Mouse (Mus musculus): ENCODE measurements around the gene Cct4.
A peak's percentile ranks its signal among the peaks of the same experiment; 100 is the strongest.

Gene Cct4

GRCm38 (mm10) chr11:23024169-23024568, 33.9 kb downstream of the Cct4 start:
- DNase-seq (ENCODE audit: extremely low spot score, low spot score) = no peak

GRCm38 (mm10) chr11:23028957-23029356, 38.6 kb downstream of the Cct4 start:
- no peak for DNase-seq (ENCODE audit: extremely low spot score, low spot score)

DNA sequence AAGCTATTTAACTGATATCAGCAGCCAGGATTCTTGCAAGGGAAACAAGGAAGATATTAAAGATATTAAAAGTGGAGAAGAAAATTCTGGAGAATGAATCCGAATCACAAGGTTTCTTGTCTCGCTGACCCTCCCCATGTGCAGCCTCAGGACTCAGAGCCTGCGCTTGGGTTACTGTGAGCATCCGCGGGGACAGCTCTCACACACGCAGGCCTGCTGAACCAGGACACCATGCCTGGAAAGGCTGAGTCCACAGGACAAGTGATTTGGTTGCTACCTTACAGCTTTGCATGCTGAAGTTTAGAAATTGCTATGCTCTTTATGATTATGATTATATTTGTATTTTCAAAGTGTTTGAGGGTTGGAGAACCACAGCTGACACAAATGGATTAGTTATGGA, 39.1 kb downstream of the Cct4 start:
- no peak for DNase-seq (ENCODE audit: extremely low spot score, low spot score)

DNA sequence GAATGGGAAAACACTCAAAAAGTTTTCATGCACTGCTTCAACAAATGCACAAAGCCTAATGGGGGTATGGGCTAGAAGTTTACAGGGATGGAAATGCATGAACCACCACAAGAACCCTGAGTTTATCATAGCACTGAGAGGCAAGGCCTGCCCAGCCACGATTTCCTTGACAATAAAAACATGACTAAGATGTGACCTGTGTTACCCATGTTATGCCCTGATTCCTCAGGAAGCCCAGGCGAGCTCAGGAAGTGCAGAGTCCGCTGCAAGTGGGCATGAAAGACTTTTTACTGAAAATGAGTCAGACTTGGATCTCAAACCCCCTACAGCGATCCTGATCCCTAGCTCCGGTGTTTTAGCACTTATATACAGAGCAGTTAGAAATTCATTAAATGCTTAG, 56.9 kb downstream of the Cct4 start:
- DNase-seq (ENCODE audit: extremely low spot score, low spot score) = no peak

- peak; percentile 14 for DNase-seq (ENCODE audit: extremely low spot score, low spot score)
Observed at GRCm38 (mm10) chr11:23047663-23048582, 57.6 kb downstream of the Cct4 start.

GRCm38 (mm10) chr11:23049642-23050041, 59.3 kb downstream of the Cct4 start:
- no peak for DNase-seq (ENCODE audit: extremely low spot score, low spot score)

DNA sequence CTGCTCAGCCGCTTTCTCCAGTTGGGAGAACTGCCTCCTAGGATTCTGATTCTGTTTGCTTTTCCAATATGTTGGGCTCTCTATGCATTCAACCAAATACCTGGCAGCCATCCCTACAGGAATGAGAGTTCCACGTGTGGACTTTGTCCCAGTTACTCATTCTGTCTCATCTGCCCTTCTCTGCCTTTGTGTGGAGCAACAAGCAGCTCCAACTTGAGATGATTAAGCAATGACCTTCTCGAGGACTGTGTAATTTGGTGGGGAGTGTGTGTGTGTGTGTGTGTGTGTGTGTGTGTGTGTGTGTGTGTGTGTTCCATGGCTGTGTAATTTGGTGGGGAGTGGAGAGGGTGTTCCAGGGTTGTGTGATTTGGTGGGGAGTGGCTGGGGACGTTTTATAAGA, 62.0 kb downstream of the Cct4 start:
- no peak for DNase-seq (ENCODE audit: extremely low spot score, low spot score)
